Mouse (Mus musculus): ENCODE results near the gene 4930519G04Rik.
"Not testable (repeated sequence)": the region's sequence is repeated elsewhere in the genome, so short reads cannot be mapped to it uniquely, and the experiment has no call there.

4930519G04Rik gene

DNA sequence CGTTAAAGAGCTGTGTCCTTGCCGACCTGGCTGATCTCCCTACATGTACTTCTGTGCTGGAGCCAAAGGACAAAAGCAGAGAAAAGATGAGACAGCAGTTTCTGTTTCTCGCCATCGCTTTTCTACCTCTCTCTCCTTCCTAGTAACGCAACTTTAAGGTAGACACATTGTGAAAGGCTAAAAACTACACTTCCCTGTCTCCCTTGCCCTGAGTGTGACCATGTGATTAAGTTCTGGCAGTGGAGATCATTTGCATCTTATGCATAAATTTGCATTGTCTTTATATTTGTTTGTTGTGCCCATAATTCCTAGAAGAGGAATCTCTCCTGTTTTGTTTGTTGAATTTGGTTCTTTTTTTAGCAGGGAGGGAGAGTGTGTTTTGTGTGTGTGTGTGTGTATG is 62.4 kb downstream of the 4930519G04Rik start:
- DNase-seq = no peak

DNA sequence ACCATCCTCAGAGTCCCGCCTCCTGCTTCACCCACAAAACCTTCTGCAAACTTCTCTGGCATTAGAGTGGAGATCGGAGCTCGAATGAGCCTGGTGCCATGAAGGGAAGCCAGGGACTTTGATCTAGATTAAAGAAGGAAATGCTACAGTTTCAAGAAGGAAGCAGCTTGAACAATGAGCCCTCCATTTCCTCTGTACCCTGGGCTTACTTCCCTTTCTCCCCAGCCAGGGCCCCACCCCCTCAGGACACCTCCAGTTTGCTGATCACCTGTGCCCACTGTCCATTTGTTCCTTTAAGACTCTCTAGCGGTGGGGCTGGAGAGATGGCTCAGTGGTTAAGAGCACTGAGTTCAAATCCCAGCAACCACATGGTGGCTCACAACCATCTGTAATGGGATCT is 63.3 kb downstream of the 4930519G04Rik start:
- DNase-seq = no peak

DNA sequence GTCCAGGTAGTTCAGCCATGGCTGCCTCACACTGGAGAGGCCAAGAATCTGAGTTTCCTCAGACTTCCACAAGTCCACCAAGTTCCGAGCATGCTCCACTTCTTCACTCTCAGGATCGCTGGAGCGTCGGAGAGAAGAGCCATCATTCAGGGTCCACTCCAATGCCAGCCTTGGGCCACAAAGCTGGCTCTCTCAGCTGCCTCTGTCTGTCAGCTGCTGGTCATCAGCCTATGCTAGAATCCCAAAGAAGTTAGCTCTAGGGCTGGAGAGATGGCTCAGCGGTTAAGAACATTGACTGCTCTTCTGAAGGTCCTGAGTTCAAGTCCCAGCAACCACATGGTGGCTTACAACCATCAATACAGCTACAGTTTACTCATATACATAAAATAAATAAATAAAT is 63.9 kb downstream of the 4930519G04Rik start:
- DNase-seq = not testable (repeated sequence)

DNA sequence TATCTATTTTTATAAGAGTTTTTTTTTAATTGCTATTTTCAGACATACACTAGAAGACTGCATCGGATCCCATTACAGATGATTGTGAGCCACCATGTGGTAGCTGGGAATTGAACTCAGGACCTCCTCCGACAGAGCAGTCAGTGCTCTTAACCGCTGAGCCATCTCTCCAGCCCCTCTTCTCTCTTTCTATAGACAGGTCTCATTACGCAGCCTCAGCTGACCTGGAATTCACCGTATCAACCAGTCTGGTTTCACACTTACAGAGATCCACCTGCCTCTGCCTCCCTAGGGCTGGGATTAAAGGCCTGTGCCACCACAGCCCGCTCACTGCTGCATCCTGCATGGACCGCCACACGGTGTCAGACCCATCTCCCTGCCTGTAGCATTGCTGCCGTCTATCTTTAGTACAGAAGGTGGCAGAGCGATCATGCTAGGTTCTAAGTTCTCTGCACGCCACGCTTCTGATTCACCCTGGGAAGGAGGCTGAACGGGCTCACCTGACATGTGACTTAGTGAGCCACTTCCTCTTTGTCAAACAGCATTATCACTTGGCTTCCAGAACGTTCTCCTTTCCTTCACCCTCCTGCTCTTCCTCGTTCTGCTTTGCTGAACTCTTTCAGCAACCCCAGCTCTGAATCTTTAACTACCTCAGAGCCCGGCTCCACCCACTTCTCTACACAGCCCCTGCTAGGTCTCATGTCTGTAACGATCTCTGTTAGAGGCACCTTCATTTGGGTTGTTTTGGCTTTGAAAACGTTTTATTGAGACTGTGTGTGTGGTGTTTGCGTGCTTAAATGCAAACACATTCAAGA is 68.3 kb downstream of the 4930519G04Rik start:
- DNase-seq = no peak

DNA sequence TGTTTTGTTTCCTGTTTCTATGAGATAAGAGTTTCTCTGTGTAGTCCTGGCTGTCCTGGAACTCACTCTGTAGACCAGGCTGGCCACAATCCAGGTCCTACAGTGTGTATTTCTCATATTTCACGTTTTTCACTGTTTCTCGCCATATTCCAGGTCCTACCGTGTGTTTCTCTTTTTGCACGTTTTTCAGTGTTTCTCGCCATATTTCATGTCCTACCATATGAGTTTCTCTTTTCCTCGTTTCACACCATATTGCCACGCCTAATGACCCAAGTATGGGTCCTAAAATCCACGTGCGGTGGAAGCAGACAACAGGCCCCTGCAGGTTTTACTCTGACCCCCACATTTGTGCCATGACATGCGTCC is 68.9 kb downstream of the 4930519G04Rik start:
- no peak for DNase-seq

DNA sequence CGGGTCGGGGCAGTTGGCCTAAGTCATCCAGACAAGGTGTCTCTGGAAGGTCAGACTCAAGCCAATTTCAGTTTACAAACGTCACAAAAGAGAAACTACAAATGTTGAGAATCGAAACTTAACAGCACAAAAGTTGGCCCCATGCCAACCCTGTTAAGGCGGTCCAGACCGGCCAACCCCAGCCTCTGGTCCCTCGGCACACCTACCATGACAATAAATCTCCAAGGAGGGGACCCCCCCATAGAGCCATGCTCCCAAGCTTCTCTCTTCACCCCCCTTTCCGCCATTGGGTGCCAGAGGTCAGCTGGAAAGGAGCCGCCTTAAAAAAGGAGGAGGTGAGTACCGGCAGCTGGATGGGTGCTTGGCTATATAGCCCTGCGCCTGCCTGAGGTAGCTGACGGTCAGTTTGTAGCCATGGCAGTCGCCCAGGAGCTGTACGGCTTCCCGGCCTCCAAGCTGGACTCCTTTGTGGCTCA is 69.6 kb downstream of the 4930519G04Rik start, which contains the start of gene Oasl1:
Oasl1 (plus strand) TSS at position 243 of the 476 bp plus-strand sequence.
- DNase-seq = no peak

DNA sequence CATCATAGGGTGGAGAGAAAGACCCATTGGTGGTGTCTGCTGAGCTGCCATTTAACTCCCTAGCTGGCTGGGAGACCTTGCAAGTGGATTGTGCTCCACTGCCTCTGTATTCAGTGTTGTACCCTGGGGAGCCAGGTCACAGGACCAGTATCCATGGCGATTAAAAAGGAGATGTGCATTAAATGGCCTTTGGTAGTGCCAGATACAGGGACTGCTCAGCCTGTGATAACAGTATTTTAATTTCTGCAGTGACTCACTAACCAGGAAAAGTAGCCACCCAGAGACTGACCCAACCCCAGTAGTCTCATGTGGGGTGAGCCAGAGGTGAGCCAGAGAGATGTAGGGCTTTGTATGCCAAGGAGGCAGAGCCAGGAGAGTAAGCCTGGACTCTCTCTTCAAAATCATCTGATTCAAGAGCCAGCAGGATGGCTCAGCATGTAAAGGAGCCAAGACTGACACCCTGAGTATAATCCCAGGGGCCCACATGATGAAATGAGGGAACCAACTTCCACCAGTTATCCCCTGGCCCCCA is 72.8 kb downstream of the 4930519G04Rik start:
- DNase-seq = no peak

DNA sequence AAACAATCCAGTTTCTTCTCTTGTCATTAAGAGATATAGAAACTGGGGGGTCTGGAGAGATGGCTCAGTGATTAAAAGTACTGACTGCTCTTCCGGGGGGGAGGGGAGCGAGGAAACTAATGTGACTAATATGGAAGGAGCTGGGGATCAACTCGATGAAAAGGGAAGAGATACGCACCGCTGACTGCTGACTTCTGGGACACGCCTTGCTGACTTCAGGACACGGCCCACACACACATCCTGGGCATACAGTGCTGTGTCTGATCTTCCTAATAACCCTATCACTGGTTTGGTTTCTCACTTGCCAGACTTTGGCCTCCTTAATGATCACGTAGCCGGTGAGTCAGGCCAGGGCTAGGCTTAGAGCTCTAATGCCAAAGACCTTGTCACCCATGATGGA is 73.3 kb downstream of the 4930519G04Rik start:
- no peak for DNase-seq

DNA sequence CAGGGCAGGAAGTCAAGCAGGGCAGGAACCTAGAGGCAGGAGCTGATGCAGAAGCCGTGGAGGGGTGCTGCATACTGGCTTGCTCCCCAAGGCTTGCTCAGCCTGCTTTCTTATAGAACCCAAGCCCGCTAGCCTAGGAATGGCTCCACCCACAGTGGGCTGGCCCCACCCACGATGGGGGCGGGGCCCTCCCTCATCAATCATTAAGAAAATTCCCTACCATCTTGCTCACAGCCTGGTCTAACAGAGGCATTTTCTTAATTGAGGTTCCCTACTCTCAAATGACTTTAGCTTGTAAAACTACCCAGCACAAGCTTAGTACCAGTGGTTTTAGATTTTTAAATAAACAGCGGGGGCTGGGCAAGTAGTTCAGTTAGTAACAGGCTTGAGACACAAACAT is 78.2 kb downstream of the 4930519G04Rik start:
- DNase-seq = no peak

DNA sequence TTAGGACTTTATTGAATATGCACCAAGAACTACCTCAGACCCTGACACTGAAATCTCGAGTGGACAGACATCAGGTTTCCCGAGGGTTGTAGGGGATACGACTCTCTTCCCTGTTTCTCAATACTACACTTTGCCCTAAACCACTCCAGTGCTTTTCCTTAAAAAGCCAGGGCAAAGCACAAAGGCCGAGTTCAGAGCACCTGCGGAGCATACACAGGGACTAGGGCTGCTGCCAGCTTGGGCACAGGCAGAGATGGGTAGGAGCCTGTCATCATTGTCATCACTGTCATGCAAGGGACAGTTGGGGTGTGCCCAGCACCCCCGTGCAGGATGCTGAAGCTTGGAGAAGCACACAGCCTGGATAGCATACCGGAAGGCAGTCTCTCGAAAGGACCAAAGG is 79.7 kb downstream of the 4930519G04Rik start:
- no peak for DNase-seq
